Mouse (Mus musculus): ENCODE results near the gene Kif27. TPM values are rescaled to one million over a fixed set of nuclear protein-coding genes. Genes with fewer than 3 reads are reported as not detected.

Kif27 gene
- polyA plus RNA-seq, 1 experiment, result 2.2 TPM

DNA sequence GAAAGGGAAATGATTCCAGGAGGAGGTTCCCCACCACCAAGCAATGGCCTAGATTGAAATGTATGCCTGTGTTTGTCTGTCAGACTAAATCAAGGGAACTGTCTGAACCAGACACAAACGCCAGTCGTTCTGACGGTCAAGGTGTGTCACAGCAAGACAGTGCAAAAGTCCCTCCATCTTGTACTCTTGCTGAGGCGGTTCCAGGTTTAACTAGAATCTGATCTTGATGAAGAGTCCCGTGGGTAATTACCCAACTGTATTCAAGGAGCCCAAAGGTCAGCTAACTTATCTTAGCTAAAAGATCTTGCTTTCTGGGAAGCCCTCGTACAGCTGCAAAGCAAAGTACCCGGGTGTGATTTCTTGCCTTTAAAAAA, 26.6 kb upstream of the Kif27 start:
- no peaks in the 10 kb centered on the region for H3K4me1 ChIP-seq (ENCODE audit: control insufficient read depth, insufficient read depth, low read length)
- H3K9ac ChIP-seq (ENCODE audit: low read depth, poor library complexity, severe bottlenecking), result peak overlapping the region; percentile 28
- peak overlapping the region; percentile 70 for H3K4me3 ChIP-seq (ENCODE audit: low read depth, low read length)
- H3K36me3 ChIP-seq (ENCODE audit: control insufficient read depth, insufficient read depth, low read length, poor library complexity, severe bottlenecking), result peaks cover 20% of the 10 kb centered on the region
- H3K27me3 ChIP-seq (ENCODE audit: control insufficient read depth, insufficient read depth, low read length, poor library complexity, severe bottlenecking), result no peaks in the 10 kb centered on the region
- peak overlapping the region; percentile 39 for H3K27ac ChIP-seq (ENCODE audit: insufficient read depth, low read length)
- TF ChIP-seq POLR2A (IDR thresholded peaks at IDR 0.05; ENCODE audit: insufficient read depth, low read length) (no peak), CTCF (IDR thresholded peaks at IDR 0.05; ENCODE audit: low read depth, low read length) (no peak), EP300 (IDR thresholded peaks at IDR 0.05; ENCODE audit: insufficient read depth, low read depth, low read length) (no peak)
- H3K9me3 ChIP-seq (replicated peaks; ENCODE audit: control insufficient read depth, insufficient read depth, low read length, poor library complexity, severe bottlenecking), result peaks cover 17% of the 10 kb centered on the region

DNA sequence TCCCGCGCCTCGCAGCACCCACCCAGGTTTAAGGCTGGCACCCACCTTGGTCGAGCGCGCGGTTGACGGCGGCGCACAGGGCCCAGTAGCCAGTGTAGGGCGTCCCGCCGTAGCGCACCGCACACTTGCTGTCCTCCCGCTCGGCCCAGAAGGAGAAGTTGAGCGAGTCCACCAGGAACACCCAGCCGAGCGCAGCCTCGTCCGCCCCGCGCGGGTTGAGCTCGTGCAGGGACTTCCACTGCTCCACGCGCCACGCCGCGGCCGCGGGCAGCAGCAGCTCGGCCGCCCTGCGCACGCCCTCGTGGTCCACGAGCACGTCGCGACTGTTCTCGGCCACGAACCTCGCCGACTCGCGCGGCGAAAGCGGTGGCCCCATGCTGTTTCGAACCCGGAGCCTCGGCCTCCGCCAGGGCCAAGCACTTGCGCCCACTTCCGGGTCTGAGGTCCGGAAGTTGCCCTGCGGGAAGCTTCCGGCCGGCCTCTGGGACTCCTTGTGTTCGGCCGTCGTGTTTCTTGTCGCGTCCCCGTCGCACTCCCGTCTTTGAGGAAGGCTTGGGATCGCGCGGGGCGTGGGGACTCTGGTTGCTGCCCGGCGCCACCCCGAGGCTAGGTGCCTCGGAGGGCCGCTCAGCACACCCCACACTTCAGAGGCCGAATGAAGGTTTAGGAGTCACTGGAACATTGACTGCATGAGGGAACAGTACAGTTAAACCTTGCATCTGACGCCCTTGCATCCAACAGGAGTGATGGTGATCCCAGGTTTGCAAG, 26.0 kb upstream of the Kif27 start, which contains the start of gene 2210016F16Rik:
Gene 2210016F16Rik, minus strand, starts transcription at position 447 of the 768 bp plus-strand sequence.
- Histone ChIP-seq H3K4me1 (ENCODE audit: control insufficient read depth, insufficient read depth, low read length) (no peaks in the 10 kb centered on the region), H3K9me3 (replicated peaks; ENCODE audit: control insufficient read depth, insufficient read depth, low read length, poor library complexity, severe bottlenecking) (peaks cover 21% of the 10 kb centered on the region), H3K27me3 (ENCODE audit: control insufficient read depth, insufficient read depth, low read length, poor library complexity, severe bottlenecking) (no peaks in the 10 kb centered on the region), H3K4me3 (ENCODE audit: low read depth, low read length) (peak within 1 kb of the TSS; percentile 70), H3K9ac (ENCODE audit: low read depth, poor library complexity, severe bottlenecking) (peak within 1 kb of the TSS; percentile 28), H3K27ac (ENCODE audit: insufficient read depth, low read length) (peak within 1 kb of the TSS; percentile 39), H3K36me3 (ENCODE audit: control insufficient read depth, insufficient read depth, low read length, poor library complexity, severe bottlenecking) (peaks cover 17% of the 10 kb centered on the region)
- TF ChIP-seq POLR2A (IDR thresholded peaks at IDR 0.05; ENCODE audit: insufficient read depth, low read length), result no peak

DNA sequence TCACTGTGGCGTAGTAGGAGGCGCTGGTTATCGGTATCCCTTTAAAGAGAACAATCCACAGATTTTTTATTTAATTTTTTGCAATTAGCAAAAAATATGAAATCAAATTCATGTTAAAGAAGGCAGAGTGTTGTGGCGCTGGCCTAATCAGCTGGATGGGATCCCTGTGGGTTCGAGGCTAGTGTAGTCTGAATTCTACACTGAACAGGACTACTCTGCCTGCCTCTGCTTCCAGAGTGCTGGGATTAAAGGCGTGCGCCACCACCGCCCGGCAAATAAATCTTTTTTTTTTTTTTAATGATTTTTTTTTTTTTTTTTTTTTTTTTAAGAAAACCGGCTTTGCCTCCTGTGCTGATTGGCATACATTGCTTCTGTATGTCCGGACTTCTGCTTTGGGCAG, 25.4 kb upstream of the Kif27 start:
- Histone ChIP-seq H3K4me3 (ENCODE audit: low read depth, low read length) (peak overlapping the region; percentile 70), H3K27ac (ENCODE audit: insufficient read depth, low read length) (no peak overlapping the region), H3K9me3 (replicated peaks; ENCODE audit: control insufficient read depth, insufficient read depth, low read length, poor library complexity, severe bottlenecking) (peaks cover 25% of the 10 kb centered on the region), H3K36me3 (ENCODE audit: control insufficient read depth, insufficient read depth, low read length, poor library complexity, severe bottlenecking) (peaks cover 14% of the 10 kb centered on the region), H3K27me3 (ENCODE audit: control insufficient read depth, insufficient read depth, low read length, poor library complexity, severe bottlenecking) (no peaks in the 10 kb centered on the region), H3K9ac (ENCODE audit: low read depth, poor library complexity, severe bottlenecking) (peak overlapping the region; percentile 28), H3K4me1 (ENCODE audit: control insufficient read depth, insufficient read depth, low read length) (no peaks in the 10 kb centered on the region)
- TF ChIP-seq CTCF (IDR thresholded peaks at IDR 0.05; ENCODE audit: low read depth, low read length) (no peak), POLR2A (IDR thresholded peaks at IDR 0.05; ENCODE audit: insufficient read depth, low read length) (no peak), EP300 (IDR thresholded peaks at IDR 0.05; ENCODE audit: insufficient read depth, low read depth, low read length) (no peak)

DNA sequence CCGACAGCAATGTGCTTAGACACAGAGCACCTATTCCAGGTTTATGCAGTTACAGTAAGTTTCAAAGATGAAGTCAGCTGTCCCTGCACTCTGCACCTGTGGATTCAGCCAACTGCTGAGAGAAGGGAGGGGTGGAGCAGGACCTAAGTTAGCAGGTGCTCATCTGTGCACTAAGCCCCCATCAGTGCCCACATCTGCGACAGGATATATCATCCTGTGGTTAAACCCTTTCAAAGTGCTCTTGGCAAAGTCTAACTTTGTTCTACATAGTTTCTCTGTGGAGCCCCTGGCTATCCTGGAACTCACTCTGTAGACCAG, 14.2 kb upstream of the Kif27 start:
- TF ChIP-seq POLR2A (IDR thresholded peaks at IDR 0.05; ENCODE audit: insufficient read depth, low read length), result no peak
- TF ChIP-seq CTCF (IDR thresholded peaks at IDR 0.05; ENCODE audit: low read depth, low read length), result no peak
- no peak for TF ChIP-seq EP300 (IDR thresholded peaks at IDR 0.05; ENCODE audit: insufficient read depth, low read depth, low read length)
- H3K27me3 ChIP-seq (ENCODE audit: control insufficient read depth, insufficient read depth, low read length, poor library complexity, severe bottlenecking), result no peaks in the 10 kb centered on the region
- H3K27ac ChIP-seq (ENCODE audit: insufficient read depth, low read length), result no peak overlapping the region
- no peak overlapping the region for H3K4me3 ChIP-seq (ENCODE audit: low read depth, low read length)
- H3K36me3 ChIP-seq (ENCODE audit: control insufficient read depth, insufficient read depth, low read length, poor library complexity, severe bottlenecking), result no peaks in the 10 kb centered on the region
- no peaks in the 10 kb centered on the region for H3K4me1 ChIP-seq (ENCODE audit: control insufficient read depth, insufficient read depth, low read length)
- no peak overlapping the region for H3K9ac ChIP-seq (ENCODE audit: low read depth, poor library complexity, severe bottlenecking)
- H3K9me3 ChIP-seq (replicated peaks; ENCODE audit: control insufficient read depth, insufficient read depth, low read length, poor library complexity, severe bottlenecking), result peaks cover 9% of the 10 kb centered on the region; the same call in 1 of the 2 replicates

DNA sequence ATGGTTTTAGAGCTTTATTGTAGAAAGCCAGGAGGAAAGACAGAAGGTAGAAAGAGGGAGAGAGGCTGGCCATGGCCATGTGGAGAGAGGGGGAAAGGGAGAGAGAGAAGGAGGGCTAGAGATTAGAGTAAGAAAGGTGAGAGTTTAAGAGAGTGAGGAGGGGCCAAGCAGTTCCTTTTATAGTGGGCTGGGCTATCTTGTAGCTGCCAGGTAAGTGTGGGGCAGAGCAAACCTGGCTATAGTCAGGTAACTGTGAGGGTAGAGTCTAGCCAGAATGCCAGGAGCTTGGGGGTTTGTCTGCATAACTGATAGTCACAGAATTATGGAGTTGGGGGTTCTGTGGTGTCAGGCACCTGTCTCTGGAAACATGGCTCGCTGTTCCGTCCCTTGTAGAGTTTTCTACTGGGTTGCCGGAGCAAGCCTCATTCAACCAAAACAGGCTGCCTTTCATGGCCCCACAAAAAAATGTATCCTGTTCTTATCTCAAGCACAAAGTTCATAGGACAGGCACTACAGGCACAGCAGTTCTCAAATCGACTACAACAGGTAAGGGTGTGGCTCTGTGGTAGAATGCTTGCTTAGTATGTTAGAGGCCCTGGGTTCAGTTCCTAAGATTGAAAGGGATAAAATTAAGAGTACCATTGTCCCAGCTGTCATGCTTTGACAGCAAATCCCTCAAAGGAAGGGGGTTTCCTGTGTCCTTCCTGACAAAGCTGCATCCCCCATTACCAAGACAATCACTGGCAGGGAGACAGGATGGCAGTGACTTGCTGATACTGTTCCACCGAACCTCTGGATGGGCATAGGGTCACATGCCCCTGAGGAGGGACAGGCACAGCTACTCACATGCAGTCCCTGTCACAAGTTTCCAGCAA, 13.6 kb upstream of the Kif27 start:
- Histone ChIP-seq H3K4me3 (ENCODE audit: low read depth, low read length) (no peak overlapping the region), H3K9me3 (replicated peaks; ENCODE audit: control insufficient read depth, insufficient read depth, low read length, poor library complexity, severe bottlenecking) (peaks cover 7% of the 10 kb centered on the region; the same call in 1 of the 2 replicates), H3K27ac (ENCODE audit: insufficient read depth, low read length) (no peak overlapping the region), H3K27me3 (ENCODE audit: control insufficient read depth, insufficient read depth, low read length, poor library complexity, severe bottlenecking) (no peaks in the 10 kb centered on the region), H3K9ac (ENCODE audit: low read depth, poor library complexity, severe bottlenecking) (no peak overlapping the region), H3K36me3 (ENCODE audit: control insufficient read depth, insufficient read depth, low read length, poor library complexity, severe bottlenecking) (no peaks in the 10 kb centered on the region), H3K4me1 (ENCODE audit: control insufficient read depth, insufficient read depth, low read length) (no peaks in the 10 kb centered on the region)
- TF ChIP-seq EP300 (IDR thresholded peaks at IDR 0.05; ENCODE audit: insufficient read depth, low read depth, low read length) (no peak), POLR2A (IDR thresholded peaks at IDR 0.05; ENCODE audit: insufficient read depth, low read length) (no peak), CTCF (IDR thresholded peaks at IDR 0.05; ENCODE audit: low read depth, low read length) (no peak)

DNA sequence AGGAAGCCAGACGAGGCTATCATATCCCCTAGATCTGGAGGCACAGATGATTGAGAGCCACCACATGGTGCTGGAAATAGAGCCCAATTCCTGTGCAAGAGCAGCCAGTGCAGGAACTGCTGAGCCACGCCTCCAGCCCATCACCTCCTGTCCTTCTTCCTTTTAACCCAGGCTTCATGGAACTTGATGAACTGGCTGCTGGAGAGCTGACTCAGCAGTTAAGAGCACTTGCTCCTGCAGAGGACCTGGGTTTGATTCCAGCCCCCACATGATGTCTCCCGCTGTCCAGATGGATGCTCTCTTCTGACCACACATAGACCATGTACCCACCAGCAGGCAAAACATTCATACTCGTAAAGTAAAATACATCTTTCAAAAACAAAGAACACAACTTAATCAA, 9.9 kb upstream of the Kif27 start:
- TF ChIP-seq POLR2A (IDR thresholded peaks at IDR 0.05; ENCODE audit: insufficient read depth, low read length) (no peak), EP300 (IDR thresholded peaks at IDR 0.05; ENCODE audit: insufficient read depth, low read depth, low read length) (no peak), CTCF (IDR thresholded peaks at IDR 0.05; ENCODE audit: low read depth, low read length) (no peak)
- H3K36me3 ChIP-seq (ENCODE audit: control insufficient read depth, insufficient read depth, low read length, poor library complexity, severe bottlenecking), result no peaks in the 10 kb centered on the region

More for the DNA sequence above, 9.9 kb upstream of the Kif27 start:
- no peak overlapping the region for H3K9ac ChIP-seq (ENCODE audit: low read depth, poor library complexity, severe bottlenecking)
- no peaks in the 10 kb centered on the region for H3K9me3 ChIP-seq (replicated peaks; ENCODE audit: control insufficient read depth, insufficient read depth, low read length, poor library complexity, severe bottlenecking)
- H3K4me3 ChIP-seq (ENCODE audit: low read depth, low read length), result no peak overlapping the region
- H3K27ac ChIP-seq (ENCODE audit: insufficient read depth, low read length), result no peak overlapping the region
- no peaks in the 10 kb centered on the region for H3K27me3 ChIP-seq (ENCODE audit: control insufficient read depth, insufficient read depth, low read length, poor library complexity, severe bottlenecking)
- H3K4me1 ChIP-seq (ENCODE audit: control insufficient read depth, insufficient read depth, low read length), result no peaks in the 10 kb centered on the region
